Mouse (Mus musculus) heart, embryonic 16.5 days (tissue): ENCODE data around the gene Ski. TPM values are rescaled to one million over a fixed set of nuclear protein-coding genes. Genes with fewer than 3 reads are reported as not detected.

Experiments used
- ATAC-seq: fragments of 200-750 bp; cut with Nextera tagmentation; replicated peaks from 2 replicates; pipeline ENCODE4 v1.8.0; 2017; ENCODE audit warnings: moderate number of reproducible peaks; ENCODE audit not compliant: insufficient read depth, low FRiP score; ENCODE audit errors: extremely low read depth
- H3K27ac ChIP-seq: fragments of 300-500 bp; sonication (generic); 2 replicates; pipeline ENCODE4 v1.5.1; 2014; ENCODE audit warnings: mild to moderate bottlenecking, low read length, control low read depth, moderate library complexity
- H3K27me3 ChIP-seq: fragments of 300-500 bp; sonication (generic); 2 replicates; pipeline ENCODE4 v1.6.1; 2014; ENCODE audit warnings: low read length, mixed read lengths; ENCODE audit not compliant: control insufficient read depth, insufficient read depth
- H3K36me3 ChIP-seq: fragments of 300-500 bp; sonication (generic); 2 replicates; pipeline ENCODE4 v1.6.1; 2014; ENCODE audit not compliant: control insufficient read depth, insufficient read depth
- H3K4me1 ChIP-seq: fragments of 300-500 bp; sonication (generic); 2 replicates; pipeline ENCODE4 v1.6.1; 2014; ENCODE audit warnings: low read length, mixed read lengths; ENCODE audit not compliant: control insufficient read depth, insufficient read depth
- H3K4me2 ChIP-seq: fragments of 300-500 bp; sonication (generic); 2 replicates; pipeline ENCODE4 v1.6.1; 2014; ENCODE audit warnings: low read depth, mild to moderate bottlenecking, control low read depth, low read length
- H3K4me3 ChIP-seq: fragments of 300-500 bp; sonication (generic); 2 replicates; pipeline ENCODE4 v1.5.1; 2014; ENCODE audit warnings: mild to moderate bottlenecking, control low read depth, low read length
- H3K9ac ChIP-seq: fragments of 300-500 bp; sonication (generic); 2 replicates; pipeline ENCODE4 v1.6.1; 2014; ENCODE audit warnings: low read length, control low read depth
- H3K9me3 ChIP-seq: fragments of 300-500 bp; sonication (generic); replicated peaks from 2 replicates; pipeline ENCODE4 v1.6.1; 2016; ENCODE audit warnings: low read length; ENCODE audit not compliant: control insufficient read depth
- WGBS: fragments of 180-500 bp; shearing (Covaris S2); extraction: QIAGEN DNeasy Blood & Tissue Kit; methylation state at CpG from one replicate; pipeline ENCODE4 v1.1.7; 2014; 5-methylcytosine and 5-hydroxymethylcytosine counted together
- polyA plus RNA-seq: library from polyadenylated mRNA; unstranded; fragments of >200 nt; fragmentation: Nextera tagmentation; extraction: Ambion mirVana; gene quantifications from 2 replicates; pipeline ENCODE4 v1.2.1, GENCODE M21; 2015

The Ski gene
- polyA plus RNA-seq, 1 experiment from 2014 or later: 12.3 TPM

DNA sequence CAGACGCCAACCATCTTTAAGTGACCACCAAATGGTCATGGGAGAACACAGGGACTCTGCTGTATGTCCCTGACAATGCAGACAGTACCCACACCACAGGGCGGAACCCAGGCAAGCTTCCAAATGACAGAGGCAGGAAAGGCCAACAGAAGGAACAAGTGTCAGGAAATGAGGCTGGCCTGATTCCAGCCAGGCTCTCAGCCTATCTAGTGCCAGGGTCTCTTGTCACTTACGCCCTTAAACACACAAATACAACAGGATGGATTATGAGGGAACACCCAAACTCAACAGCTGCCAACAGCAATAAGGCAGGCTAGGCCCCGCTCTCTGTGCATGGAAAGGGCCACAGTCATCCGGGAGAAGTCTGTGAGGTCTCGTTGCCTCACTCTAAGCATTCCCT is 57.8 kb downstream of the Ski start:
- H3K9me3 ChIP-seq: no peaks in the 10 kb centered on the region
- ATAC-seq: peak; percentile 62
- H3K9ac ChIP-seq: no peak overlapping the region
- H3K4me2 ChIP-seq: no peak overlapping the region
- 13% methylated on average over 6 of the region's 6 CpGs for WGBS
- H3K27me3 ChIP-seq: no peaks in the 10 kb centered on the region
- peaks cover 76% of the 10 kb centered on the region for H3K4me1 ChIP-seq
- H3K4me3 ChIP-seq: no peak overlapping the region
- H3K36me3 ChIP-seq: peaks cover 5% of the 10 kb centered on the region; the same call in 1 of the 2 replicates
- peak overlapping the region; percentile 68 for H3K27ac ChIP-seq

- Histone ChIP-seq H3K4me2 (no peak overlapping the region), H3K27ac (peak overlapping the region; percentile 68; the same call in 1 of the 2 replicates), H3K27me3 (no peaks in the 10 kb centered on the region), H3K9me3 (no peaks in the 10 kb centered on the region), H3K36me3 (peaks cover 13% of the 10 kb centered on the region; the same call in 1 of the 2 replicates), H3K4me3 (no peak overlapping the region), H3K9ac (no peak overlapping the region), H3K4me1 (peaks cover 68% of the 10 kb centered on the region)
- WGBS: 59% methylated on average over 8 of the region's 8 CpGs
- no peak for ATAC-seq
Measured at GRCm38 (mm10) chr4:155163685-155164084, 58.7 kb downstream of the Ski start.

DNA sequence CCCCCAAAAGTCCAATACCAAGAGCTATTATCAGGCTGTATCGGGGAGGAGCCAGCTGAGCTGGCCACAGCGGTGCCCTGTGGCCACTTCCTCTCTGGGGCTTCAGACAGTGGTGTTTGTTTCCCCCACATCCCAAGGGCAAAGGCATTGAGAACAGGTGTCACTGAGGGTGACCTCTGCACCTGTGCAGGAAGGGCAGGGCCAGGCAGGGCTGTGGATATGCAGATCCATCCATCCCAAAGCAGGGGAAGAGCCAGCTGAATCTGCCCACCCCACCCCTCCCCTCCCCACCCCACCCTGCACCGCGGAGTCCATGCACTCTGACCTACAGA is 59.1 kb downstream of the Ski start:
- H3K4me3 ChIP-seq: no peak overlapping the region
- peaks cover 68% of the 10 kb centered on the region for H3K4me1 ChIP-seq
- no peaks in the 10 kb centered on the region for H3K9me3 ChIP-seq
- H3K27ac ChIP-seq: no peak overlapping the region; the same call in 1 of the 2 replicates
- H3K9ac ChIP-seq: no peak overlapping the region
- 41% methylated on average over 4 of the region's 4 CpGs for WGBS
- peaks cover 17% of the 10 kb centered on the region for H3K36me3 ChIP-seq
- H3K4me2 ChIP-seq: no peak overlapping the region
- ATAC-seq: 0 out of 2 replicates have a peak, but pooled peaks have one; percentile 7
- H3K27me3 ChIP-seq: no peaks in the 10 kb centered on the region

- Histone ChIP-seq H3K4me1 (peaks cover 62% of the 10 kb centered on the region), H3K36me3 (peaks cover 23% of the 10 kb centered on the region), H3K4me3 (no peak overlapping the region), H3K27ac (peak overlapping the region; percentile 40; the same call in 1 of the 2 replicates), H3K9ac (no peak overlapping the region), H3K27me3 (no peaks in the 10 kb centered on the region), H3K9me3 (no peaks in the 10 kb centered on the region), H3K4me2 (0 out of 2 replicates have a peak overlapping the region, but pooled peaks have one; percentile 1)
- ATAC-seq: peak; percentile 21
- 50% methylated on average over 7 of the region's 7 CpGs for WGBS
Measured at GRCm38 (mm10) chr4:155162433-155163319, 59.7 kb downstream of the Ski start.

DNA sequence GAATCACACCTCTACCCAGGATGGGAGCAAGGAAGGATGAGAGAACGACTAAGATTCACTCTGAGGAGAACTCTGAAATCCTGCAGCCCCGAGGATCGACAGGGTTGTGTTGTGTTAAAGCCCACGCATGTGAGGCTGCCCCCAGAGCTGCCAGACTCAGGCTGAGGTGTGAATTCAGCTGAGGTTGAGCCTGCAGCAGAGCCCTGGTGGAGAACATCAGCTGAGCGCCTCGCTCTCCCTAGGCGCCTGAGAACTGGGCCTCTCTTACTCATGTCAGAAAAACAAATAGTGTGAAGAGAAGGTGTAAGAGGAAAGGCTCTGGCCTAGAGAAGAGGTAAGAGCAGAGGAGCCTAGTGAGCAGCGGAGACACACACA is 63.9 kb downstream of the Ski start:
- WGBS: 57% methylated on average over 8 of the region's 8 CpGs
- Histone ChIP-seq H3K36me3 (peaks cover 40% of the 10 kb centered on the region), H3K4me2 (no peak overlapping the region), H3K4me3 (no peak overlapping the region), H3K9ac (no peak overlapping the region), H3K27ac (no peak overlapping the region), H3K4me1 (peaks cover 30% of the 10 kb centered on the region), H3K27me3 (no peaks in the 10 kb centered on the region), H3K9me3 (no peaks in the 10 kb centered on the region)
- ATAC-seq: no peak

DNA sequence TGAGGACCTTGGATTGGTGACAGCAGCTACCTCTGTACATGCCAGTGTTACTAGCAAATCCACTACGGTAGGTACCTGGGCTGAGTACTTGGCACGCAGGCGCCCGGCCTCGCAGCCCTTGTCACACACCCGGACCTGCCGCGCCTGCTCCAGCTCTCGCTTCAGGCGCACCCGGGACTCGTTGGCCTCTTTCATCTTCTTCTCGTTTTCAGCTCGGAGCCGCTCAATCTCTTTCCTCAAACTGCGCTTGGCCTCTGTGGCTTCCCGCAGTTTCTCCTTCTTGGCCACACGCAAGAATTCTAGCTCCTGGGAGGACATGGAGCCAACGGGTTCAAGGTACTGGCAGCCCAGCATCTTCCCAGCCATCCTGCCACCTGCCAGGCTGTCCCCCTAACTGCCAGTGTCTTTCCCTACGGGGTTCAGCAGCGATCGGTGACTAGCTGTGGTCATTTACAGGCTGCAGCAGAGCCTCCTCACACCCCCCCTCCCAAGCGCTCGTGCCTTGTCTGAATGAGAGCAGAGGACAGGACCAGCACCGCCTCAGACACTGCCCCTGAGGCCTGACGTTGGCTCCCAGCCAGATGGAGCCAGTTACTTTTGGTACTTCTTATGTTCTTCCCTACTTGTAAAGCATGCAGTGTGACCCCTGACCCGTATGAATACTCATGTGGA is 64.4 kb downstream of the Ski start:
- H3K9me3 ChIP-seq: no peaks in the 10 kb centered on the region
- ATAC-seq: no peak
- H3K4me3 ChIP-seq: no peak overlapping the region
- H3K27me3 ChIP-seq: no peaks in the 10 kb centered on the region
- no peak overlapping the region for H3K4me2 ChIP-seq
- no peak overlapping the region for H3K27ac ChIP-seq
- peaks cover 25% of the 10 kb centered on the region for H3K4me1 ChIP-seq
- peaks cover 40% of the 10 kb centered on the region for H3K36me3 ChIP-seq
- 79% methylated on average over 27 of the region's 27 CpGs for WGBS
- H3K9ac ChIP-seq: no peak overlapping the region

- Histone ChIP-seq H3K27ac (no peak overlapping the region), H3K9me3 (no peaks in the 10 kb centered on the region), H3K4me3 (no peak overlapping the region), H3K36me3 (peaks cover 40% of the 10 kb centered on the region), H3K27me3 (no peaks in the 10 kb centered on the region), H3K9ac (no peak overlapping the region), H3K4me2 (no peak overlapping the region), H3K4me1 (peaks cover 16% of the 10 kb centered on the region)
- no peak for ATAC-seq
- WGBS: 95% methylated on average over 17 of the region's 17 CpGs
Measured at GRCm38 (mm10) chr4:155156734-155157133, 65.7 kb downstream of the Ski start.

DNA sequence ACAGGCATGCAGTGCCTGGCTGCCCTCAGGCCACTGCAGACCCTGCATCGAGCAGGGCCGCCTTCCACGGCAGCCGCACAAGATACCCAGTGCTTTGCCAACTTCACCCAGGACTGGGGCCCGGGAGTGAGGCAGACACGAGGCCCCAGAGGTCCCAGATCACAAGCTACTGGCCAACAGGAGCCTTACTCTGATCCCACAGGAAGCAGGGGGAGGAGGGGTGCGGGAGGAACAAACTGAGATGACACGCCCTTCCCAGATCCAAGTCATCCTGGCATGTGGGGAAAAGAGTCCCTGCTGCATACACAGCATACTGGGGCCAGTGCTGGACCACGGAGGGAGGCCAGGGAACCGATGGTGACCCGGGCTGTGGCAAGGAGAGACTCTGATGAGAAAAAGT is 67.4 kb downstream of the Ski start:
- H3K36me3 ChIP-seq: peaks cover 40% of the 10 kb centered on the region
- H3K4me1 ChIP-seq: peaks cover 19% of the 10 kb centered on the region
- no peak overlapping the region for H3K27ac ChIP-seq
- H3K9me3 ChIP-seq: no peaks in the 10 kb centered on the region
- no peak overlapping the region for H3K9ac ChIP-seq
- H3K4me2 ChIP-seq: no peak overlapping the region
- H3K4me3 ChIP-seq: no peak overlapping the region
- ATAC-seq: no peak
- 60% methylated on average over 11 of the region's 11 CpGs for WGBS
- H3K27me3 ChIP-seq: no peaks in the 10 kb centered on the region
